Mouse (Mus musculus) kidney, adult 2 months (tissue): ENCODE data around the gene Arl8a. TPM values are rescaled to one million over a fixed set of nuclear protein-coding genes. Genes with fewer than 3 reads are reported as not detected.

ENCODE experiments used
- DNase-seq: peaks from one replicate; pipeline ENCODE4 v3.0.0; 2021
- H3K27ac ChIP-seq: fragments of 200-500 bp; 2 replicates; pipeline ENCODE4 v1.5.1; 2012; ENCODE audit warnings: low read depth, low read length, control low read depth, inconsistent platforms; ENCODE audit not compliant: insufficient read depth
- H3K27me3 ChIP-seq: fragments of 200-500 bp; replicated peaks from 2 replicates; pipeline ENCODE4 v1.6.1; 2012; ENCODE audit warnings: mild to moderate bottlenecking, moderate library complexity, low read length, inconsistent platforms; ENCODE audit not compliant: control insufficient read depth, insufficient read depth
- H3K36me3 ChIP-seq: fragments of 200-500 bp; 2 replicates; pipeline ENCODE4 v1.6.1; 2012; ENCODE audit warnings: mild to moderate bottlenecking, moderate library complexity, low read length, inconsistent platforms; ENCODE audit not compliant: control insufficient read depth, insufficient read depth
- H3K4me1 ChIP-seq: fragments of 200-500 bp; 2 replicates; pipeline ENCODE4 v1.6.1; 2011; ENCODE audit warnings: low read length; ENCODE audit not compliant: control insufficient read depth, insufficient read depth
- H3K4me3 ChIP-seq: fragments of 200-500 bp; 2 replicates; pipeline ENCODE4 v1.5.1; 2011; ENCODE audit warnings: mild to moderate bottlenecking, low read depth, low read length, control low read depth; ENCODE audit not compliant: insufficient read depth
- CTCF ChIP-seq: fragments of 200-500 bp; conservative IDR thresholded peaks from 2 replicates; pipeline ENCODE4 v1.5.1; 2011; ENCODE audit warnings: low read depth, mild to moderate bottlenecking, control low read depth, low read length, moderate library complexity, mixed read lengths; ENCODE audit not compliant: insufficient read depth, insufficient read length
- POLR2A ChIP-seq: fragments of 200-500 bp; IDR thresholded peaks from one replicate; pipeline ENCODE4 v1.6.1; 2011; ENCODE audit warnings: low read depth, low read length, control low read depth
- WGBS: fragments of 180-500 bp; shearing (Covaris S2); methylation state at CpG from one replicate; pipeline ENCODE4 v1.1.7; 2018; 5-methylcytosine and 5-hydroxymethylcytosine counted together
- polyA plus RNA-seq: library from polyadenylated mRNA; depleted of rRNA; stranded (reverse); fragments of >200 nt; gene quantifications from 2 replicates; pipeline ENCODE4 v1.2.3, GENCODE M21; 2012

Gene Arl8a
- polyA plus RNA-seq, 1 experiment: 107 TPM

DNA sequence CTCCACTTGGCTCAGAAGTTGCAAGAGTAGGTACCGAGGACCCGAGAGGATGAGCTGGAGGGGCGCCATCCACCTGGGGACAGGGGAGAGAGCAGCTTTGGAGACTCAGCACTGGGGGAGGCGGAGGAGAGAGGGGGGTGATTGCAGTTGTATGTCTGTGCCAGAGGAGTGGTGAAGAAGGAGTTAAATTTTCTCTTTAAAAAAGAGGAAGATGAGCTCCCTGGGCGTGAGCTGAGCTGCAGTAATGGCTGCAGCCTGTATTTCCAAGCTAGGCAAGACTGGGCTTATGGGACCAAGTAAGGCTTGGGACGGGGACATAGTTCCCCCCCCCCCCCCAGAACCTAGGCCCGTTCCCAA, 1.1 kb downstream of the Arl8a start:
- peak overlapping the region; percentile 79 for H3K27ac ChIP-seq
- WGBS: 10% methylated on average over 7 of the region's 7 CpGs
- H3K4me1 ChIP-seq: peaks cover 15% of the 10 kb centered on the region
- H3K36me3 ChIP-seq: no peaks in the 10 kb centered on the region
- DNase-seq: no peak
- peak overlapping the region; percentile 65 for H3K4me3 ChIP-seq
- TF ChIP-seq CTCF (no peak), POLR2A (no peak)
- H3K27me3 ChIP-seq: no peaks in the 10 kb centered on the region

DNA sequence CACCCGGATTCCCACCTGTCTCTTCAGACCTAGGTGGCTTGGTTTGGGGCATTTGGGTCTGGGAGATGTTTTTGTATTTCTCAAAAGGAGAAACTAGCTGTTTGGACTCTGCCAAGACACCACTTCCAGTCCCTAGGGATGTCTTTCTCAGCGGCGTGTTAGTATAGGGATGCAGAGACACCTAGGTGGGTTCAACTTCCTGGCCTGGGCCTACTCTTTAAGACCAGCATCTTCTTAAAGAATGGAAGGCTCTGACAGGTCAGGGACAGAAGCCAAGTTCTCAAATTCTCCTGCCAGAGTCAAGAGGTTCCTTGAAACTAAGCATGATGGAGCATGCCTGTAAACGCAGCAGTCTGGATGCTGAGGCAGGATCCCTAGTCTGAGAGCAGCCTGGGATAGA, 1.9 kb downstream of the Arl8a start:
- Histone ChIP-seq H3K27ac (0 out of 2 replicates have a peak overlapping the region, but pooled peaks have one; percentile 6), H3K36me3 (no peaks in the 10 kb centered on the region), H3K4me3 (peak overlapping the region; percentile 65; the same call in 1 of the 2 replicates), H3K4me1 (peaks cover 15% of the 10 kb centered on the region), H3K27me3 (no peaks in the 10 kb centered on the region)
- 51% methylated on average over 4 of the region's 4 CpGs for WGBS
- TF ChIP-seq CTCF: no peak
- TF ChIP-seq POLR2A: no peak
- DNase-seq: no peak

DNA sequence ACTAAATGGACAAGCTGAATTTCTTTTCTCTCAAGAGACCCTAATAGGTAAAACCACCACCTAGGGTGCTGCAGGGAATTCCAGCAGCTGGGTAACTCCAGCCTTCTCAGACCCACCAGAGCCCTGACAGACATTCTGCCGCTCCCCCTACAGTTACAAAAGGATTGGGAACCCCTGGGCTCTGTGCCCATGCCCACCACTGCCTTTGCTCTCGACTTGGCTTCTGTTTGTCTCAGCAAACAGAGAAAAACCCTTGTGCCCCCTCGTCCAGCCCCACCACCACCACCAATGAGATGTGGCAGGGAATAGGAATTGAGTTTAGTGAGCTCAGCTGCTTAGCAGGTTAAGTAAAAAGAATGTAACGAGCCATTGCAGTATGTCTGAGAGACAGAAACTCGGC, 2.4 kb downstream of the Arl8a start:
- no peak for TF ChIP-seq CTCF
- no peak for DNase-seq
- Histone ChIP-seq H3K4me1 (peaks cover 15% of the 10 kb centered on the region), H3K36me3 (no peaks in the 10 kb centered on the region), H3K27me3 (no peaks in the 10 kb centered on the region), H3K27ac (no peak overlapping the region), H3K4me3 (no peak overlapping the region)
- WGBS: 65% methylated on average over 5 of the region's 5 CpGs

DNA sequence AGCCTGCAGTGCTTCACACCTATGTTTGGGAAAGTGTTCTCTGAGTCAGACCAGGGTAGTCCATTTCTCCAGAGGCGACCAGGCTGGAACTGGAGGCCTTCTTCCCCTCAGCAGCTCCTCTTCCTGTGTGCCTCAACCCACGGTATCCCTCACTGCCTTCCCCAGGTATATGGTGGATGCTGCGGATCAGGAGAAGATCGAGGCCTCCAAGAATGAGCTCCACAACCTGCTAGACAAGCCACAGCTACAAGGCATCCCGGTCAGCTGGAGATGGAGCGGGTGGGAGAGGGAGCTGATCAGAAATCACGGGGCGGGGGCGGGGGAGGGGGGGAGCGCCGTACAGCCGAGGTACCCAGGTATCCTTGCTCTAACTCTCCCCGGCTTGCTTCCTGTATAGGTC, 7.4 kb downstream of the Arl8a start:
- H3K36me3 ChIP-seq: 0 out of 2 replicates have a peak, but pooled peaks cover 2% of the 10 kb centered on the region
- DNase-seq: no peak
- no peak for TF ChIP-seq POLR2A
- no peak for TF ChIP-seq CTCF
- H3K4me1 ChIP-seq: peaks cover 14% of the 10 kb centered on the region
- H3K4me3 ChIP-seq: no peak overlapping the region
- H3K27ac ChIP-seq: no peak overlapping the region
- H3K27me3 ChIP-seq: no peaks in the 10 kb centered on the region
- WGBS: 35% methylated on average over 13 of the region's 13 CpGs

DNA sequence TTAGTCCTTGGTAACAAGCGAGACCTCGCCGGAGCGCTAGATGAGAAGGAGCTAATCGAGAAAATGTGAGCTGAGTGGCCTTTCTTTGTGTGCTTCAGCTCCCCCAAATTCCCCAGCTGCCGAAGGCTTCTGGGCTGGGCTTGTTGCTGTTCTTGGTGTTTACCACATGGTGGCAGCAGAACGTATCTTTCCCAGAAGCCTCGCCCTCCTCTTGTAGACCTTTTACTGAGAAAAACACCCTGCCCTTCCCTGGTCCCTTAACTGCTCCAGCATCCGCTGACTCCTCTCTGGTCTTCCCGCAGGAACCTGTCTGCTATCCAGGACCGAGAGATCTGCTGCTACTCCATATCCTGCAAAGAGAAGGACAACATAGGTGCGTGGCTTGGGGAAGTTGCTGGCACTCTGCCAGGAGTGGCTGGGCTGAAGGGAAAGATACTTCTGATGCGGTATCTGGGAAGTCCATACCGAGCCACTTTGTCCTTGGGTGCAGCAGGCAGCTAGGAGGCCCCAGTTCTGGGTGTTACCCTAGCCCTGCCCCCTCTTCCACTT, 7.9 kb downstream of the Arl8a start:
- H3K27me3 ChIP-seq: no peaks in the 10 kb centered on the region
- H3K27ac ChIP-seq: no peak overlapping the region
- TF ChIP-seq POLR2A (no peak), CTCF (peak; percentile 84)
- 0 out of 2 replicates have a peak, but pooled peaks cover 2% of the 10 kb centered on the region for H3K36me3 ChIP-seq
- H3K4me1 ChIP-seq: peaks cover 14% of the 10 kb centered on the region
- no peak overlapping the region for H3K4me3 ChIP-seq
- peak; percentile 87 for DNase-seq
- 4% methylated on average over 14 of the region's 14 CpGs for WGBS

DNA sequence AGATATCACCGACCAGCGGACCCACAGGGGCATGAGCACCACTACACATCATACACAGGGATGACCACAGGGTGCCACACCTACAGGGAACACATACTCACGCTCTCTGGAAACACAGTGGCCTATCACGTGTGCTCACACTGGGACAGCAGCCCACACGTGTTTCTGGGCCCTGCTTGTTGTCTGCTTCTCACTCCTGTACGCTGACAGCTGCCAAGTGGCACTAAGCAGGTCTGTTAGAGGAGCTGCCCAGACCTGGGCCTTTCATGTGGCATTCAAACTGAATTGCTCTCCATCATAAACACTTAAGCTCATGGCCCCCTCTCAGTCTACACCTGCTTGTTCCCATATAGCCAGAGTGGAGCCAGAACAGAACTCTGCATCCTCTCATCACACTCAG, 9.7 kb downstream of the Arl8a start:
- Histone ChIP-seq H3K4me3 (no peak overlapping the region), H3K36me3 (0 out of 2 replicates have a peak, but pooled peaks cover 2% of the 10 kb centered on the region), H3K4me1 (peaks cover 5% of the 10 kb centered on the region), H3K27ac (no peak overlapping the region), H3K27me3 (no peaks in the 10 kb centered on the region)
- no peak for TF ChIP-seq POLR2A
- no peak for TF ChIP-seq CTCF
- 90% methylated on average over 6 of the region's 6 CpGs for WGBS
- no peak for DNase-seq

DNA sequence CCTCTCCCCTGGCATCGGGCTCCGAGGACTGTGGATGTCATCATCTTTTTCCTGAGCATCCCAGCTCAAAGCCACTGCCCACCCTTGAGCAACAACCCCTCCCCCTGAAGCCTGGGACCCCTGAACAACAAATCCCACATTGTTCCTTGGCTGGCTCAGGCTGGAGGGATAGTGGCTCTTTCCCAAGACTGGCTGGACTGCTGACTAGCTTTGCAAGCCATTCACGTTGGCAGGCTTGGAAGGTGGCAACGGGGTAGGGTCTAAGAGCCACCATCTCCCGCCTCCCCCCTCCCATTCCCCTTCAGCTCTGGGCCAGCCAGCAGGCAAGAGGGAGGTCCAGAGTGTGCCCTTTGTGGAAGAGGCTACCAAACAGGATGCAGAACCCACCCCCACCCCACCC, 12.0 kb downstream of the Arl8a start:
- Histone ChIP-seq H3K4me3 (no peak overlapping the region), H3K36me3 (0 out of 2 replicates have a peak, but pooled peaks cover 2% of the 10 kb centered on the region), H3K27me3 (no peaks in the 10 kb centered on the region), H3K27ac (no peak overlapping the region), H3K4me1 (peaks cover 3% of the 10 kb centered on the region; the same call in 1 of the 2 replicates)
- no peak for TF ChIP-seq POLR2A
- TF ChIP-seq CTCF: no peak
- 67% methylated on average over 5 of the region's 5 CpGs for WGBS
- DNase-seq: no peak
